Mouse (Mus musculus) neural tube, embryonic 13.5 days (tissue): ENCODE data around the gene Twsg1. TPM values are rescaled to one million over a fixed set of nuclear protein-coding genes. Genes with fewer than 3 reads are reported as not detected.

ENCODE experiments used
- ATAC-seq: fragments of 200-750 bp; cut with Nextera tagmentation; 2 replicates; pipeline ENCODE4 v1.8.0; 2017; ENCODE audit warnings: low read depth, mild to moderate bottlenecking, moderate TSS enrichment, moderate library complexity
- H3K27ac ChIP-seq: fragments of 300-500 bp; sonication (generic); replicated peaks from 2 replicates; pipeline ENCODE4 v1.5.1; 2015; ENCODE audit warnings: moderate library complexity, mild to moderate bottlenecking, inconsistent platforms
- H3K27me3 ChIP-seq: fragments of 300-500 bp; sonication (generic); 2 replicates; pipeline ENCODE4 v1.6.1; 2015; ENCODE audit warnings: mild to moderate bottlenecking, inconsistent platforms
- H3K36me3 ChIP-seq: fragments of 300-500 bp; sonication (generic); 2 replicates; pipeline ENCODE4 v1.6.1; 2015; ENCODE audit warnings: mild to moderate bottlenecking, inconsistent platforms
- H3K4me1 ChIP-seq: fragments of 300-500 bp; sonication (generic); replicated peaks from 2 replicates; pipeline ENCODE4 v1.6.1; 2015; ENCODE audit warnings: inconsistent platforms
- H3K4me2 ChIP-seq: fragments of 300-500 bp; sonication (generic); 2 replicates; pipeline ENCODE4 v1.6.1; 2015; ENCODE audit warnings: inconsistent platforms, mild to moderate bottlenecking, moderate library complexity
- H3K4me3 ChIP-seq: fragments of 300-500 bp; sonication (generic); 2 replicates; pipeline ENCODE4 v1.5.1; 2015; ENCODE audit warnings: mild to moderate bottlenecking, inconsistent platforms
- H3K9ac ChIP-seq: fragments of 300-500 bp; sonication (generic); 2 replicates; pipeline ENCODE4 v1.6.1; 2015; ENCODE audit warnings: moderate library complexity, mild to moderate bottlenecking, inconsistent platforms
- H3K9me3 ChIP-seq: fragments of 300-500 bp; sonication (generic); 2 replicates; pipeline ENCODE4 v1.6.1; 2016; ENCODE audit warnings: inconsistent platforms
- WGBS: fragments of 180-500 bp; shearing (Covaris S2); methylation state at CpG from one replicate; pipeline ENCODE4 v1.1.7; 2015; 5-methylcytosine and 5-hydroxymethylcytosine counted together
- polyA plus RNA-seq: library from polyadenylated mRNA; unstranded; fragments of >200 nt; fragmentation: Nextera tagmentation; extraction: Ambion mirVana; gene quantifications from 2 replicates; pipeline ENCODE4 v1.2.1, GENCODE M21; 2015

Twsg1 gene
- polyA plus RNA-seq, 1 experiment from 2014 or later = 56.9 TPM

DNA sequence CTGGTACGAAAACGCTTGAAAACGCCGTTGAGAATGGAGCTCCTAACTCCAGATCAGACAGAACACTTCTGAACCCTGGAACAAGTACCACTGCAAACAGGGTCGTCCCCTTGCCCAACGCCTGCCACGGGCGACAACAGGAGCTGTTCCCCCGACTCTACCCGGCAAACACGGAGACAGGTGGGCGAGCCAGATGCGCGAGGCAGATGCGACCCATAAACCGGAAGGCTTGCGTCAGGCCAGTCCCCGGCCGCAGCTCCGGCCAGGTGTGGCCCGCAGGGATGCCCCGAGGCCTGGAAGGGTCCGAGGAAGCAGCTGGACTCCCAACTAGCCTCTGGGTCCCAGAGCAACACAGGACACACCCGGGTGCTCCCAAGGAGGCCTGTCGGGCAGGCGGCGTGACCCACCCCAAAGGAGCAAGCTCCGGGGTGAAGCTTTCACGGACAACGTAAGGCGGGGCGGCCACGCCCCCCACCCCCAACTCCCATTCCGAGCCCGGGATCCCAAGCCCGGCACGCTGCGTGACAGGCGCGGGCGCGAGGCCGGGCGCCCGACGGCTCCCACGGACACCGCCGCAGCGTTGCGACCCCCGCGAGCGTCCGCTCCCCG lies 66.9 kb downstream of the Twsg1 start:
- Histone ChIP-seq H3K27me3 (no peaks in the 10 kb centered on the region), H3K4me1 (peaks cover 36% of the 10 kb centered on the region), H3K27ac (peak overlapping the region; percentile 98), H3K4me3 (peak overlapping the region; percentile 98), H3K4me2 (peak overlapping the region; percentile 98), H3K9me3 (no peaks in the 10 kb centered on the region), H3K9ac (peak overlapping the region; percentile 94), H3K36me3 (no peaks in the 10 kb centered on the region)
- peak; percentile 41 for ATAC-seq
- WGBS = under 1% methylated on average over 55 of the region's 56 CpGs

DNA sequence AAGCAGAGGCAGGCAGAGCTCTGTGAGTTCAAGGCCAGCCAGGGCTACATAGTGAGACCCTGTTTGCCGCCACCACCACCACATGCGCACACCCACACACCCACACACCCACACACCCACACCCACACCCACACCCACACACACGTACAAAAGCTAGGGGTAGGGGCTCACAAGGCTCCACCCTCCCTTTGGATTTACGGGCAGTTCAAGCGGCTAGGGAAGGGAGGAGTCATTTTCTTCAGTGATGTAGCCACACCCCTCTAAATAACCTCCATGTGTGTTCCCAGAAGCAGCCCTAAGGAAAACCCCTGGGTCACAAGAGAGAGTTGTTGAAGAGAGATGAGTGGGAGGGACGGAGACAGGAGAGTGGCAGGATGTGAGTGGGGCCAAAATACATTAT lies 74.0 kb downstream of the Twsg1 start:
- H3K27ac ChIP-seq = no peak overlapping the region
- H3K27me3 ChIP-seq = no peaks in the 10 kb centered on the region
- no peak overlapping the region for H3K4me2 ChIP-seq
- H3K4me1 ChIP-seq = peaks cover 13% of the 10 kb centered on the region
- H3K9ac ChIP-seq = no peak overlapping the region
- no peak for ATAC-seq
- WGBS = 66% methylated on average over 6 of the region's 6 CpGs
- no peaks in the 10 kb centered on the region for H3K9me3 ChIP-seq
- 0 out of 2 replicates have a peak, but pooled peaks cover 3% of the 10 kb centered on the region for H3K36me3 ChIP-seq
- no peak overlapping the region for H3K4me3 ChIP-seq

DNA sequence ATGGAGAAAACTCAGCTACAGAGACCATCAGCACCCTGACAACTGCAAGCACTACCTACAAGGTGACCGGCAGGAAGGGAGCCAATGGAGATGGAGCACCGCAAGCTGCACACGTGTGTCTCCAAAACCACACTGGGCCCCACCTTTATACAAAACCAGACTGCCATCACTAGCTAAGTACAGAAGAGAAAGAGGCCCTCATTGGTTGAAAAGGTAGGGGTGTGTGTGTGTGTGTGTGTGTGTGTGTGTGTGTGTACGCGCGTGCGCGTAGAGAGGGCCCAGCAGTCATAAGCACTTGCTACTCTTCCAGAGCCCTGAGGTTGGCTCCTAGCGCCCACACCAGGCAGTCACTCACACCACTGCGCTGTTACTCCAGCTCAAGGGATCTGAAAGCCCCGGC lies 77.2 kb downstream of the Twsg1 start:
- ATAC-seq = no peak
- Histone ChIP-seq H3K4me1 (peaks cover 16% of the 10 kb centered on the region), H3K4me2 (no peak overlapping the region), H3K9me3 (no peaks in the 10 kb centered on the region), H3K36me3 (0 out of 2 replicates have a peak, but pooled peaks cover 3% of the 10 kb centered on the region), H3K27ac (no peak overlapping the region), H3K27me3 (no peaks in the 10 kb centered on the region), H3K4me3 (no peak overlapping the region), H3K9ac (no peak overlapping the region)
- 95% methylated on average over 11 of the region's 11 CpGs for WGBS

DNA sequence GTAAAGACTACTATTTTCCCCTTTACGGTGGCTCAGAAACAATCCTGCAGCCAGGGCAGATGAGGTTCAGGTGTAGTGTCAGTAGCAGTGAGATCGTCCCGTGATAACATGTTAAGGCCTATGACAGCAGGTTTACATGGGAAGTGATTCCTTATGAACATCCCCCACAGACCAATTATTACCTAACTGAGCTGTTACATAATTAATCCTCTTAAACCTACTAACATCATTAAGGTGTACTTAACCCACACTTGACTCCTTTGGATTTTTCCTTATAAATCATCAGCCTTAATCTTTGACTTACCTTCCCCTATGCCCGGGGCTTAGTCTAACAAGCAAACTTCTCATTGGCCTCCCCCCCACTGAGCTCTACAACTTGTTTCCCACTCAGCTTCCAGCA lies 77.9 kb downstream of the Twsg1 start:
- Histone ChIP-seq H3K9ac (no peak overlapping the region), H3K4me3 (no peak overlapping the region), H3K9me3 (no peaks in the 10 kb centered on the region), H3K4me2 (no peak overlapping the region), H3K27ac (no peak overlapping the region), H3K36me3 (0 out of 2 replicates have a peak, but pooled peaks cover 3% of the 10 kb centered on the region), H3K27me3 (no peaks in the 10 kb centered on the region), H3K4me1 (peaks cover 16% of the 10 kb centered on the region)
- 80% methylated on average over 4 of the region's 4 CpGs for WGBS
- ATAC-seq = no peak

DNA sequence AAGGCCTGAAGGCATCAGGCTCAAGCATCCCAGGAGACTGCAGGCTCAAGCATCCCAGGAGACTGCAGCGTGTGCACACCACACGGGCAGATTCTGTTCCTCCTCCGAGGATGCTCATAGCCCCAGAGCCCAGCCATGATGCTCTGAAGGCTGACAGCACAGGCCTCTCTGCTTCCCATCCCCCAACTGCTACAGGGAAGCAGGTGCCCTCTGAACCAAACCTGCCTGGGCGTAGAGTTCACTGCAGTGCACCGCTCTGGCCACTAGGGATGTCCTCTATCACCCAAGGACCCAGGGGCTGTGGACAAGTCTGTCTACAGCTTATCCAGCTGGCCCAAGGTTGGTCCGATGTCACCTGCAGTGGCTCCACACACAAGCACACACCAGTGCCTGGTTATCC lies 78.4 kb downstream of the Twsg1 start:
- peaks cover 16% of the 10 kb centered on the region for H3K4me1 ChIP-seq
- H3K9me3 ChIP-seq = no peaks in the 10 kb centered on the region
- no peak overlapping the region for H3K4me2 ChIP-seq
- H3K9ac ChIP-seq = no peak overlapping the region
- no peak overlapping the region for H3K4me3 ChIP-seq
- ATAC-seq = 0 out of 2 replicates have a peak, but pooled peaks have one; percentile 25
- WGBS = 39% methylated on average over 6 of the region's 6 CpGs
- no peaks in the 10 kb centered on the region for H3K36me3 ChIP-seq
- H3K27ac ChIP-seq = peak overlapping the region; percentile 14; the same call in 1 of the 2 replicates
- no peaks in the 10 kb centered on the region for H3K27me3 ChIP-seq

DNA sequence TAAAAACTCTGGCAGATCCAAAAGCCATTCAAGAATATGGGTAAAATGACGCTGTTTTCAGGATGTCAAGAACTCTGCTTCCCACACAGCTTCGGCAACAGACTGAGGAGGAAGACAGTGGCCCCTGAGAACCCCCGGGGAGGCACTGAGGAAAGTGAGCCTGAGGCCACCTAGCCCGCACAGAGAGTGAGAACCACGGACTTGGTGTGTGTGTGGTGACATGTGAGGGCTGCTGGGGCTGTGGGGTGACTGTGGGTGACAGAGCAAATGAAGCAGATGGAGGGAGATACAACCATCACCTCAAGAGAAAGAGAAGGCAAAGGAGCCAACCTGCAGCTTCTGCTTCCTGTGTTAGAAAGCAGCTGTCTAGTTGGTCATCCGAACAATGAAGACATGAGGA lies 79.0 kb downstream of the Twsg1 start:
- WGBS = 65% methylated on average over 6 of the region's 6 CpGs
- Histone ChIP-seq H3K9ac (no peak overlapping the region), H3K27ac (peak overlapping the region; percentile 14)

More for the DNA sequence above, 79.0 kb downstream of the Twsg1 start:
- Histone ChIP-seq H3K4me2 (no peak overlapping the region), H3K9me3 (no peaks in the 10 kb centered on the region), H3K27me3 (no peaks in the 10 kb centered on the region), H3K36me3 (peaks cover 6% of the 10 kb centered on the region), H3K4me1 (peaks cover 16% of the 10 kb centered on the region), H3K4me3 (no peak overlapping the region)
- ATAC-seq = no peak

Other genes with a start within 250 kb of the Twsg1 start
- gene Rab31, start 178.5 kb downstream of the Twsg1 start, polyA plus RNA-seq = 65.5 and 71.7 TPM in 2 replicates
- 44.7 and 46.0 TPM in 2 replicates for gene Ppp4r1, start 168.7 kb downstream of the Twsg1 start, polyA plus RNA-seq
- gene Ralbp1, start 65.4 kb downstream of the Twsg1 start, polyA plus RNA-seq = 55.2 and 57.7 TPM in 2 replicates
- gene Ankrd12, start 125.9 kb upstream of the Twsg1 start, polyA plus RNA-seq = 129 and 143 TPM in 2 replicates
- 376 and 404 TPM in 2 replicates for gene Ndufv2, start 150.3 kb upstream of the Twsg1 start, polyA plus RNA-seq
- gene Washc1, start 160.3 kb upstream of the Twsg1 start, polyA plus RNA-seq = 41.4 and 42.5 TPM in 2 replicates
- 5.6 and 6.4 TPM in 2 replicates for gene Ddx11, start 172.3 kb upstream of the Twsg1 start, polyA plus RNA-seq